10 mouse cellular contexts compared by ENCODE assay signal in genomic region chr5:102750674-102751073, GRCm38 (mm10).
"Had no signal": no experiment of that assay in that cellular context is flagged by ENCODE, and none has a peak within 500 bp of the region (broad histone marks: within the 10 kb centered on the region; RNA-seq: fewer than 3 reads in every experiment).

No protein-coding gene starts in this region.

- H3K27ac ChIP-seq: liver, embryonic 14.5 days; midbrain, embryonic 12.5 days had no signal

- ATAC-seq: midbrain, embryonic 16.5 days had no signal

- H3K4me1 ChIP-seq: midbrain, embryonic 12.5 days had no signal

- H3K9ac ChIP-seq: kidney, embryonic 15.5 days; liver, embryonic 14.5 days; midbrain, embryonic 12.5 days had no signal

- H3K36me3 ChIP-seq: kidney, embryonic 15.5 days; midbrain, embryonic 12.5 days had no signal

- H3K27me3 ChIP-seq: kidney, embryonic 15.5 days; midbrain, embryonic 12.5 days had no signal

- DNase-seq: kidney, postnatal 14 days; layer of hippocampus, postnatal 36 days; left cerebral cortex, postnatal 4 days; lung, adult 18-20 months; right cerebral cortex, postnatal 14 days; thymus, postnatal 4 days had no signal

- H3K4me2 ChIP-seq: kidney, embryonic 15.5 days; midbrain, embryonic 12.5 days had no signal

- H3K9me3 ChIP-seq: kidney, embryonic 15.5 days; midbrain, embryonic 12.5 days had no signal

- H3K4me3 ChIP-seq: kidney, embryonic 15.5 days; midbrain, embryonic 12.5 days had no signal
